In the genomic region with DNA sequence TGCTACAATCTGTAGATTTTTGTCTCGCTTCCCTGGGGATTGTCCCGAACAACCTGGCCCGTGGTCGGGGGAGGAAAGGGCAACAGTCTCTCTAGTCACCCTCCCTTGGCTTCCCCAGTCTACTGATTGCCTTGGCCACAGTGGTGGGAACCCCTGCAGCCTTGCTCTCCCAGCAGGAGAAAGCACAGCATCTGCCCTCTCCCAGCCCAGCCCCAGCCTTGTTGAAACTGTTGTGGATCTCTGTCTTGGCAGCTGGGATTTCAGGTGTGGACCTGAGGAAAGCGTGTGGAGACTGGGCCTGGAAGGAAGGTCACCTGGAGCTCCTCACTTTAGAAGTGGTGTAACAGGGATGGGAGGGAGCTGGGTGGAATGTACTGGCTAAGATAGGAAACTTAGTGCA, we compare ENCODE assay signal across 25 mouse cellular contexts.
A peak's percentile ranks its signal among the peaks of the same experiment; 100 is the strongest.
DNase-seq lines count a peak whose midpoint lies in the region; ATAC-seq and TF ChIP-seq lines count a peak whose summit lies in the region.
"Had no signal": no experiment of that assay in that cellular context is flagged by ENCODE, and none has a peak within 500 bp of the region (broad histone marks: within the 10 kb centered on the region; RNA-seq: fewer than 3 reads in every experiment).

No protein-coding gene starts in this region.

- no peak for TF ChIP-seq CTCF in testis, adult 2 months (IDR thresholded peaks at IDR 0.05; ENCODE audit: control insufficient read depth, insufficient read depth, insufficient replicate concordance, low read depth, low read length)

- DNase-seq in heart, adult 11 months: peak; percentile 85
- DNase-seq in heart, postnatal 36 days: no peak
- DNase-seq in testis, postnatal 10 days (ENCODE audit: low spot score): no peak
- DNase-seq: adrenal gland, adult 2 months; adrenal gland, postnatal 10 days; adrenal gland, postnatal 25 days; B cell, adult 2 months; cerebellum, adult 11 months; cerebellum, adult 18-20 months; cerebellum, adult 8-10 months; cerebellum, adult 9-11 months; cerebellum, postnatal 14 days; cerebellum, postnatal 36 days; embryo, embryonic 11 days had no signal

- ATAC-seq in megakaryocyte-erythroid progenitor cell, adult 5-6 weeks (replicated peaks; ENCODE audit: low FRiP score, low TSS enrichment, poor library complexity, severe bottlenecking): no peak
- ATAC-seq: CD4-positive, CD25-positive, alpha-beta regulatory T cell, adult 4 months; forebrain, embryonic 14.5 days; forebrain, embryonic 16.5 days had no signal

- H3K4me1 ChIP-seq in testis, adult 2 months (ENCODE audit: control insufficient read depth, insufficient read depth, low read length): no peaks in the 10 kb centered on the region
- H3K4me1 ChIP-seq: embryonic facial prominence, embryonic 13.5 days; embryonic facial prominence, embryonic 15.5 days; forebrain, embryonic 10.5 days; forebrain, embryonic 12.5 days had no signal

- TF ChIP-seq POLR2A in testis, adult 2 months (IDR thresholded peaks at IDR 0.05; ENCODE audit: control insufficient read depth, low read depth, low read length): no peak

- intact Hi-C loops in heart, postnatal 36 days (cut with DNase I): no loop called here

- H3K36me3 ChIP-seq in testis, adult 2 months (ENCODE audit: control insufficient read depth, insufficient read depth, low read length): no peaks in the 10 kb centered on the region
- H3K36me3 ChIP-seq: embryonic facial prominence, embryonic 13.5 days; embryonic facial prominence, embryonic 15.5 days; forebrain, embryonic 10.5 days; forebrain, embryonic 12.5 days had no signal

- no peak overlapping the region for H3K4me3 ChIP-seq in testis, adult 2 months (ENCODE audit: control insufficient read depth, low read depth, low read length)
- H3K4me3 ChIP-seq: embryonic facial prominence, embryonic 13.5 days; embryonic facial prominence, embryonic 15.5 days; erythroblast, embryonic 14.5 days; forebrain, embryonic 10.5 days; forebrain, embryonic 12.5 days had no signal

- H3K27ac ChIP-seq in testis, adult 2 months (ENCODE audit: control insufficient read depth, insufficient read depth, low read depth, low read length): peak overlapping the region; percentile 5; the same call in 1 of the 2 replicates
- H3K27ac ChIP-seq: embryonic facial prominence, embryonic 13.5 days; embryonic facial prominence, embryonic 15.5 days; forebrain, embryonic 10.5 days; forebrain, embryonic 12.5 days had no signal

- H3K27me3 ChIP-seq in testis, adult 2 months (ENCODE audit: control insufficient read depth, insufficient read depth, low read length): no peaks in the 10 kb centered on the region
- H3K27me3 ChIP-seq: CH12.LX; embryonic facial prominence, embryonic 13.5 days; embryonic facial prominence, embryonic 15.5 days; forebrain, embryonic 12.5 days had no signal
